Mouse (Mus musculus): ENCODE measurements around the gene Arhgef15. TPM values are rescaled to one million over a fixed set of nuclear protein-coding genes. Genes with fewer than 3 reads are reported as not detected.
"Not testable (repeated sequence)": the region's sequence is repeated elsewhere in the genome, so short reads cannot be mapped to it uniquely, and the experiment has no call there.

The Arhgef15 gene
- polyA plus RNA-seq, 1 experiment from 2014 or later, result 23.9 TPM

- Histone ChIP-seq H3K4me2 (peak overlapping the region; percentile 73), H3K27me3 (ENCODE audit: insufficient read depth, low read length) (no peaks in the 10 kb centered on the region), H3K27ac (ENCODE audit: low read depth) (no peak overlapping the region), H3K36me3 (ENCODE audit: insufficient read depth) (no peaks in the 10 kb centered on the region), H3K9me3 (ENCODE audit: low read depth, low read length) (no peaks in the 10 kb centered on the region), H3K4me3 (ENCODE audit: low read depth, low read length) (peak overlapping the region; percentile 44), H3K4me1 (ENCODE audit: insufficient read depth) (no peaks in the 10 kb centered on the region; the same call in 1 of the 2 replicates), H3K9ac (peak overlapping the region; percentile 21; the same call in 1 of the 2 replicates)
- WGBS, result 26% methylated on average over 6 of the region's 6 CpGs
- TF ChIP-seq CTCF (IDR thresholded peaks at IDR 0.05; ENCODE audit: low read depth), result no peak
- ATAC-seq (ENCODE audit: insufficient read depth) (peak; percentile 18; the same call in 1 of the 2 replicates), DNase-seq (no peak)
Observed at GRCm38 (mm10) chr11:68974059-68974450, 16.8 kb upstream of the Arhgef15 start.

DNA sequence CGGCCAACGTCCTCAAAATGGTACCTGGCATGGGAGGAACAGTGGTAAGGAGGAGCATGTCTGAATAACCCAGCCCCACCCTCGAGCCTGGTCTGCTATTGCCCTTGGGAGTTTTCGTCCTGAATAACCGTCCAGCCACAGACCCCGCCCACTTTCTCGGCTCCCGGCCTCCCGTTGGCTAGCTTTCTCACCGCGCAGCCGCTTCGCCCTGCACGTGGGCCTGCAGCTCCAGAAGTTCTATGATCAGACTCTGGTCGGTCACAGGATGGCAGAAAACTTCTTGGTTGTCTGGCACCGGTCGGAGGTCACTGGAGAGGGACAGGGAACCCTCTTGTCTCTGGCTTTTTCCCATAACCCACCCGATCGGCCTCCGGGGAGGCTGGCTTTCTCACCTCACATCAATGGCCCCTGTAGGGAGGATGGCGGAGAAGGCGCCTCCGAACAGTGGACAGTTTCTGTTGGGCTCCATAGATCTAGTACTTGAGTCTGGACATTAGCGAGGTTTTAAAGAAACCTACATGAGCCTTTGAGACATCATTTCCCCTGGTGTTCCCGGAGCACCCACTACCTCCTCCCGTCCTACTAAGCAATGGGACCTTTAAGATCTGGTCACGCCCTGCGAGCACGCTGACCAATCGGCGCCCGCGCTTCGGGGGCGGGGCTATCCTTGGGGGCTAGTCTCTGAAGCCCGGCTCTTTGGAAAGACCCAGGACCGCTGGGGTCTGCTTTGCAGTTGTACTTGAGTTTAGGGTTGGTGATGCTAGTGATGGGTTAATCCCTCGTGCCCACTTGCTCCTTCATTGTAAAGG lies 16.2 kb upstream of the Arhgef15 start:
- H3K27me3 ChIP-seq (ENCODE audit: insufficient read depth, low read length); H3K36me3 ChIP-seq (ENCODE audit: insufficient read depth); H3K27ac ChIP-seq (ENCODE audit: low read depth); H3K9me3 ChIP-seq (ENCODE audit: low read depth, low read length); H3K4me1 ChIP-seq (ENCODE audit: insufficient read depth): not testable (repeated sequence)
- whole genome bisulfite sequencing, result under 1% methylated on average over 37 of the region's 38 CpGs
- Histone ChIP-seq H3K4me3 (ENCODE audit: low read depth, low read length) (peak overlapping the region; percentile 44), H3K4me2 (peak overlapping the region; percentile 73), H3K9ac (peak overlapping the region; percentile 26)
- peak; percentile 93 for ATAC-seq (ENCODE audit: insufficient read depth)
- DNase-seq, result peak; percentile 95

DNA sequence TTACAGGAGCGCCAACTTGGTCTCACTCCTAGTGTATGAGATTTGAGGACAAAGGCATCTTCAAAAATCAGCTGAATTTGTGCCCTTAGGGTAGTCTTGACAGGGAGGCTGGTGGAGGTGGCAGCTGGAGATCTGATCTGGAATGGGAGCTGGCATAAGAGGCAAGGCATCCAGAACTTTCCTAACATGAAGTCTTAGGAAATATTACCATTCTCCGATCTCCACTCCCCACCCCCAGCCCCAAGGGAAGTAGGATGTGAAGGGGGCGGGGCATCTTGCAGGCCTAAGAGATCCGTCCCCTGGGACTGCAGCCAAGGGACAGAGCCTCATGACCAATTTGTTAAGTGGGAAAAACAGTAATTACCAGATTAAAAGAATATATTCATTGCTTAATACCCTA lies 13.0 kb upstream of the Arhgef15 start:
- 57% methylated on average over 4 of the region's 4 CpGs for WGBS
- DNase-seq, result peak; percentile 78

GRCm38 (mm10) chr11:68968752-68969151 lies 11.5 kb upstream of the Arhgef15 start:
- DNase-seq (no peak), ATAC-seq (ENCODE audit: insufficient read depth) (no peak)
- no peak overlapping the region for H3K27ac ChIP-seq (ENCODE audit: low read depth)
- whole genome bisulfite sequencing, result 82% methylated on average over 11 of the region's 11 CpGs
- TF ChIP-seq CTCF (IDR thresholded peaks at IDR 0.05; ENCODE audit: low read depth), result no peak
- H3K9me3 ChIP-seq (ENCODE audit: low read depth, low read length), result no peaks in the 10 kb centered on the region
- no peaks in the 10 kb centered on the region; the same call in 1 of the 2 replicates for H3K4me1 ChIP-seq (ENCODE audit: insufficient read depth)
- H3K4me2 ChIP-seq, result peak overlapping the region; percentile 83
- no peak overlapping the region for H3K9ac ChIP-seq
- no peaks in the 10 kb centered on the region for H3K36me3 ChIP-seq (ENCODE audit: insufficient read depth)
- H3K27me3 ChIP-seq (ENCODE audit: insufficient read depth, low read length), result no peaks in the 10 kb centered on the region
- no peak overlapping the region for H3K4me3 ChIP-seq (ENCODE audit: low read depth, low read length)

More for the DNA sequence above, 13.0 kb upstream of the Arhgef15 start:
- H3K27me3 ChIP-seq (ENCODE audit: insufficient read depth, low read length), result no peaks in the 10 kb centered on the region
- H3K4me1 ChIP-seq (ENCODE audit: insufficient read depth), result no peaks in the 10 kb centered on the region; the same call in 1 of the 2 replicates
- no peak for TF ChIP-seq CTCF (IDR thresholded peaks at IDR 0.05; ENCODE audit: low read depth)
- no peaks in the 10 kb centered on the region for H3K36me3 ChIP-seq (ENCODE audit: insufficient read depth)
- H3K9ac ChIP-seq, result no peak overlapping the region
- no peak overlapping the region for H3K4me2 ChIP-seq
- H3K27ac ChIP-seq (ENCODE audit: low read depth), result no peak overlapping the region
- H3K9me3 ChIP-seq (ENCODE audit: low read depth, low read length), result no peaks in the 10 kb centered on the region
- no peak for ATAC-seq (ENCODE audit: insufficient read depth)
- H3K4me3 ChIP-seq (ENCODE audit: low read depth, low read length), result no peak overlapping the region

GRCm38 (mm10) chr11:68967337-68968282 lies 10.3 kb upstream of the Arhgef15 start, which contains the start of gene Slc25a35:
Gene Slc25a35, plus strand, starts transcription at chr11:68968131.
- Histone ChIP-seq H3K4me2 (peak within 1 kb of the TSS; percentile 83), H3K27me3 (ENCODE audit: insufficient read depth, low read length) (no peaks in the 10 kb centered on the region), H3K9me3 (ENCODE audit: low read depth, low read length) (no peaks in the 10 kb centered on the region), H3K4me1 (ENCODE audit: insufficient read depth) (no peaks in the 10 kb centered on the region; the same call in 1 of the 2 replicates), H3K4me3 (ENCODE audit: low read depth, low read length) (peak within 1 kb of the TSS; percentile 50), H3K9ac (peak within 1 kb of the TSS; percentile 50), H3K27ac (ENCODE audit: low read depth) (peak within 1 kb of the TSS; percentile 10; the same call in 1 of the 2 replicates), H3K36me3 (ENCODE audit: insufficient read depth) (no peaks in the 10 kb centered on the region)
- peak; percentile 31; the same call in 1 of the 2 replicates for TF ChIP-seq CTCF (IDR thresholded peaks at IDR 0.05; ENCODE audit: low read depth)
- ATAC-seq (ENCODE audit: insufficient read depth) (peak; percentile 97), DNase-seq (peak; percentile 96)
- under 1% methylated on average over 50 of the region's 50 CpGs for WGBS

- Histone ChIP-seq H3K36me3 (ENCODE audit: insufficient read depth) (no peaks in the 10 kb centered on the region), H3K27ac (ENCODE audit: low read depth) (no peak overlapping the region), H3K27me3 (ENCODE audit: insufficient read depth, low read length) (no peaks in the 10 kb centered on the region), H3K4me1 (ENCODE audit: insufficient read depth) (no peaks in the 10 kb centered on the region), H3K4me3 (ENCODE audit: low read depth, low read length) (no peak overlapping the region; the same call in 1 of the 2 replicates), H3K4me2 (0 out of 2 replicates have a peak overlapping the region, but pooled peaks have one; percentile 83), H3K9ac (no peak overlapping the region), H3K9me3 (ENCODE audit: low read depth, low read length) (no peaks in the 10 kb centered on the region)
- DNase-seq (no peak), ATAC-seq (ENCODE audit: insufficient read depth) (no peak)
- WGBS, result 32% methylated on average over 1 of the region's 1 CpGs
- TF ChIP-seq CTCF (IDR thresholded peaks at IDR 0.05; ENCODE audit: low read depth), result no peak
Observed at GRCm38 (mm10) chr11:68966554-68966953, 9.3 kb upstream of the Arhgef15 start.
